Mouse (Mus musculus) forebrain, embryonic 14.5 days (tissue): ENCODE measurements around the gene Mvd. TPM values are rescaled to one million over a fixed set of nuclear protein-coding genes. Genes with fewer than 3 reads are reported as not detected.

ENCODE experiments used
- ATAC-seq: fragments of 200-750 bp; cut with Nextera tagmentation; 2 replicates; pipeline ENCODE4 v1.8.0; 2017; ENCODE audit warnings: mild to moderate bottlenecking, moderate library complexity
- DNase-seq: peaks from one replicate; pipeline ENCODE4 v3.0.0-alpha.2; 2015; ENCODE audit warnings: low spot score
- H3K27ac ChIP-seq: fragments of 300-500 bp; sonication (generic); 2 replicates; pipeline ENCODE4 v1.5.1; 2014; ENCODE audit warnings: low read depth, mild to moderate bottlenecking, control low read depth, low read length, moderate library complexity
- H3K27me3 ChIP-seq: fragments of 300-500 bp; sonication (generic); replicated peaks from 2 replicates; pipeline ENCODE4 v1.6.1; 2014; ENCODE audit warnings: low read length, control low read depth, mixed read lengths; ENCODE audit not compliant: control insufficient read depth, insufficient read depth
- H3K36me3 ChIP-seq: fragments of 300-500 bp; sonication (generic); 2 replicates; pipeline ENCODE4 v1.6.1; 2014; ENCODE audit warnings: low read length, control low read depth; ENCODE audit not compliant: control insufficient read depth, insufficient read depth
- H3K4me1 ChIP-seq: fragments of 300-500 bp; sonication (generic); 2 replicates; pipeline ENCODE4 v1.6.1; 2014; ENCODE audit warnings: antibody characterized with exemption, low read length, control low read depth; ENCODE audit not compliant: control insufficient read depth, insufficient read depth
- H3K4me2 ChIP-seq: fragments of 300-500 bp; sonication (generic); 2 replicates; pipeline ENCODE4 v1.6.1; 2014; ENCODE audit warnings: mild to moderate bottlenecking, control low read depth, low read length
- H3K4me3 ChIP-seq: fragments of 300-500 bp; sonication (generic); 2 replicates; pipeline ENCODE4 v1.5.1; 2014; ENCODE audit warnings: low read depth, low read length, control low read depth
- H3K9ac ChIP-seq: fragments of 300-500 bp; sonication (generic); 2 replicates; pipeline ENCODE4 v1.6.1; 2014; ENCODE audit warnings: mild to moderate bottlenecking, low read length, control low read depth, moderate library complexity
- H3K9me3 ChIP-seq: fragments of 300-500 bp; sonication (generic); replicated peaks from 2 replicates; pipeline ENCODE4 v1.6.1; 2016; ENCODE audit warnings: low read length, control low read depth, mixed read lengths; ENCODE audit not compliant: control insufficient read depth
- WGBS: fragments of 180-500 bp; shearing (Covaris S2); extraction: QIAGEN DNeasy Blood & Tissue Kit; methylation state at CpG from one replicate; pipeline ENCODE4 v1.1.7; 2014; 5-methylcytosine and 5-hydroxymethylcytosine counted together
- polyA plus RNA-seq: library from polyadenylated mRNA; unstranded; fragments of >200 nt; fragmentation: Nextera tagmentation; extraction: Ambion mirVana; gene quantifications from 2 replicates; pipeline ENCODE4 v1.2.1, GENCODE M21; 2014

Gene Mvd
- polyA plus RNA-seq, 1 experiment from 2014 or later = 41.8 TPM

DNA sequence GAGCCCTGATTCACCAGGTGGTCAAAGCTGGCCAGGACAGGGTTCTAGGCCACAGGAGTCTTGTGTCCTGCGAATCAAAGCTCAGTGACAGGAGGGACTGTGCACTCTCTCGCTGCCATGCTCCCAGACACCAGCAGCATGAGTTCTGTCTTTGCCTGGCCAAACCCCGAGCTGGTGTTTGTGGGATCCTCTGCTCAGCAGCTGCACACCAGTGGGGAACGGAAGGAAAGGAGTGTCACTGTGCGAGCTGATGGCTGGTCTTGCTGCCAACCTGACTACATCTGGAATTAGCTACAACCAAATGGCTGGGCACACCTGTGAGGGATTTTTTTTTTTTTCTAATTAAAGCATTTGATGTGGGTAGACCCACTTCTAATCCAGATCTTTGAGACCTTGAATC, 27.5 kb upstream of the Mvd start:
- WGBS = 86% methylated on average over 5 of the region's 5 CpGs
- Histone ChIP-seq H3K4me2 (no peak overlapping the region), H3K4me1 (peaks cover 4% of the 10 kb centered on the region; the same call in 1 of the 2 replicates), H3K9me3 (no peaks in the 10 kb centered on the region), H3K27ac (no peak overlapping the region), H3K9ac (no peak overlapping the region), H3K4me3 (no peak overlapping the region), H3K36me3 (peaks cover 44% of the 10 kb centered on the region), H3K27me3 (no peaks in the 10 kb centered on the region)
- ATAC-seq (no peak), DNase-seq (no peak)

DNA sequence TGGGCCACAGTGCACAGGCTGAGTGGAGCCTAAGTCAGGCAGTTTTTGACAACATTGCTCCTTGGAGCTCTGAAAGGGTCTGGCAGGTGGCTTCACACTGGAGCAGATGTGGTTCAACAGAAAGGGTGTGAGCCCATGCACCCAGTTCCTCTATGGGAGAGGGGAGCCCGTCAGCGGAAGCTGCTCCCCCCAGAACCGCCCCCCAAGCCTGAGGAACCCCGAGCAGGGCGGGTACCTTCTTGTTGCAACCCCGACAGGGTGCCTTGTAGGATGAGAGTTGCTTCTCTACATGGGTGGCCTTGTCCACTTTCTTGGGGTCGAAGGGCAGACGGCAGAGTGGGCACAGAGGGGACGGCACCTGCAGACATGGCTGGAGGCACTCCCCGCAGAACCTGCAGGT, 26.7 kb upstream of the Mvd start:
- DNase-seq (no peak), ATAC-seq (no peak)
- Histone ChIP-seq H3K4me3 (no peak overlapping the region), H3K4me1 (peaks cover 2% of the 10 kb centered on the region; the same call in 1 of the 2 replicates), H3K4me2 (no peak overlapping the region), H3K9me3 (no peaks in the 10 kb centered on the region), H3K27me3 (no peaks in the 10 kb centered on the region), H3K9ac (no peak overlapping the region), H3K27ac (no peak overlapping the region), H3K36me3 (peaks cover 50% of the 10 kb centered on the region)
- 87% methylated on average over 10 of the region's 10 CpGs for WGBS

DNA sequence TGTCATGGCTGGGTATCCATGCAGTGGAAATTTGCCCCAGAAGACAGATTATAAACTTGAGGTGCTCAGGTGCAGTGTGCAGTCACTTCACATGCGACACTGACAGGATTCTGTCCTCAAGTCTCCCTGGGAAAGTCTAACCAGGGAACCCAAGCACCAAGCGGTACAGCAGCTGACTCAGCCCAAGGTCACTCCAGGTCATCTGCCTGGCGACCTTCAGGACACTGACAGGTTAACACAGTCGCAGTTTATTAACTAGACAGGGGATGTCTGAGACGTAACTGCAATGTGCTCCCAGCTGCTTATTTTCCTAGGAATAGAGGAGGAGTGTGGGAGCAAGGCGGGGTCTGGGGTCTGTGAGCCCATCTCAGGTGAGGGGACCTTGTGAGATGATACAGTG, 26.2 kb upstream of the Mvd start:
- ATAC-seq (no peak), DNase-seq (no peak)
- no peak overlapping the region for H3K4me2 ChIP-seq
- H3K4me1 ChIP-seq = no peaks in the 10 kb centered on the region
- no peaks in the 10 kb centered on the region for H3K27me3 ChIP-seq
- H3K4me3 ChIP-seq = no peak overlapping the region
- WGBS = 82% methylated on average over 6 of the region's 6 CpGs
- H3K9ac ChIP-seq = no peak overlapping the region
- H3K36me3 ChIP-seq = peaks cover 50% of the 10 kb centered on the region
- H3K27ac ChIP-seq = no peak overlapping the region
- H3K9me3 ChIP-seq = no peaks in the 10 kb centered on the region

DNA sequence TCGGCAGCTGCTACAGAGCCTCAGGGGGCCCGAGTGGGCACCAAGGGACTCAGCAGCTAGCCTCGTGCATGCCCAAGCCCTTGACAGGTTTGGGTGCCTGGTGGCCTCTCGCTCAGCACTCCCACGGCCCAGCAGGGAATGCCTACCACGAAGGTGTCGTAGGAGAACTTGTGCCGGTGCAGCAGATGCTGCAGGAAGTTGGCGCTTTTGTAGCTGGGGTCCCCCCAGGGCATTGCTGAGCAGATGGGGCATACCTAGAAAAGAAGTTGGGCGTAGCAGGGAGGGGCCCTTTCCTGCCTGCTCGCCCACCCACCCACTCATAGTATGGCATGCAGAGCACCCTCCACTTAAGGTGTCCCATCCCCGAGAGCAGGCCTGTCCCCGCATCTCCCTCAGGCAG, 24.6 kb upstream of the Mvd start:
- Histone ChIP-seq H3K27me3 (0 out of 2 replicates have a peak, but pooled peaks cover 2% of the 10 kb centered on the region), H3K4me2 (no peak overlapping the region), H3K9me3 (no peaks in the 10 kb centered on the region), H3K9ac (no peak overlapping the region), H3K4me1 (no peaks in the 10 kb centered on the region), H3K4me3 (no peak overlapping the region), H3K27ac (no peak overlapping the region), H3K36me3 (peaks cover 38% of the 10 kb centered on the region)
- ATAC-seq (no peak), DNase-seq (no peak)
- 94% methylated on average over 13 of the region's 13 CpGs for WGBS

DNA sequence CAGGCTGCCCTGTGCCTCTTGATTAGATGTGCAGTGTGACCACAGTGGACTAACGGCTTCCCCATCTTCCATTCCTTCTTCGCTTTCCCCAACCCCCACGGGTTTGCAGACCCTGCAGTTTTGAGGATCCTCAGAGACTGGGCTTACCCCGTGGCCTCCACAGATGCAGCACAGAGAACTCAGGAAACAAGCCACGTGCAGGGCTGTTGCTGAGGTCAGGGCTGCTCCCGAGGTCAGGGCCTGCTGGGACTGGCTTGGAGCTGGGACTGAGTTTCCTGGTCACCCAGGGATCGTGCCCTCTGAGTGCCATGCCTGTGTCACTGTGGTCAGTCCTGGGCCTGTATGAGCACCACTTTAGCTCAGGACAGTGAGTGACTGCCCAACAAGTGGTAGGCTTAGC, 21.8 kb upstream of the Mvd start:
- ATAC-seq (no peak), DNase-seq (no peak)
- WGBS = 79% methylated on average over 7 of the region's 7 CpGs
- Histone ChIP-seq H3K4me3 (no peak overlapping the region), H3K4me1 (peaks cover 6% of the 10 kb centered on the region; the same call in 1 of the 2 replicates), H3K9ac (no peak overlapping the region), H3K27me3 (peaks cover 30% of the 10 kb centered on the region), H3K27ac (no peak overlapping the region), H3K36me3 (peaks cover 34% of the 10 kb centered on the region), H3K4me2 (no peak overlapping the region), H3K9me3 (no peaks in the 10 kb centered on the region)

DNA sequence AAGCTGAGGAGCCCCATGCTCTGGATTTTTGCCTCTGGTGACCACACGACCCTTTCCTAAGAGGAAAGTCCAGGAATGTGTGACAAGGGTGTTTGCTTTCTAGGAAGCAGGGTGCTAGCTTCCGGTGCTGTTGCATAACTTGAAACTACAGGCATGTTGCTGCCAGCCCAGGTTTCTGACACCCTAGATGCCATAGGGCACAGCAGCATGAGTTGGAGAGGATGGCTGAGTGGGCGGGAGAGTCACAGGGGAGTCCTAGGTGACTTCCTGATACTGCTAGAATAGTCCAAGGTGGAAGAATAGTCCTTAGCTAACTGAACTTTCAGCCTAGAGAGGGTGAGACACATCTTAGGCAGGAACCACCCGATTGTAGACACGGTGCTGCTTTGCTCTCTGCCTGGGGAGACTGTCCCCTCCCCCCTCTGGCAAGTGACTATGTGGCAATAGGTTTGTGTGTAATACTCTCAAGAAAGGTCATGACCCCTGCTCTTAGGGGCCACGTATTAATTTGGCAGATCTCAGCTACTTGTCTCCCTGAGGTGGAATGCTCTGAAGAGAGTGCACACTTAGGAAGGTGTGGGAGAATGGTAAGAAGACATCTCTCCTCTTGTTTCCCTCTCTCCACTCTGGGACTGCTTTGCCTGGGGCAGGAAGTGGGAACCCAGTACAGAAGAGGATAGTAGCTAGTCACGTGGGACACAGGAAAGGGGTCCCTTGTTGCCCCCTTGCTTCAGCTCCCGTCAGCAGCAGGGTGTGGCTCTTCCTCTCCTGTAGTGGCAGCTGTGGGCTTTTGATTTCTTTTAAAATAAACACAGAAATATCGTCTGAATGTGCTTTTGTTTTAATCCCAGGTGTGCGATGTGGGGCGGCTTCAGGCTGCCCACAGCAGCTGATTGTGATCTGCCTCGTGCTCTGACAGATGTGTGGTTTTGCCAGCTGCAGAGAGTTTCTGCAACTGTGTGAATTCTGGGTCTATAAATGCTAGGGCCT, 20.7 kb upstream of the Mvd start:
- peaks cover 38% of the 10 kb centered on the region for H3K27me3 ChIP-seq
- H3K9ac ChIP-seq = no peak overlapping the region
- peaks cover 6% of the 10 kb centered on the region; the same call in 1 of the 2 replicates for H3K4me1 ChIP-seq
- no peak overlapping the region for H3K4me3 ChIP-seq
- ATAC-seq = no peak
- no peaks in the 10 kb centered on the region for H3K9me3 ChIP-seq
- peaks cover 30% of the 10 kb centered on the region for H3K36me3 ChIP-seq
- DNase-seq = no peak
- 74% methylated on average over 12 of the region's 12 CpGs for WGBS
- no peak overlapping the region for H3K27ac ChIP-seq
- no peak overlapping the region for H3K4me2 ChIP-seq

DNA sequence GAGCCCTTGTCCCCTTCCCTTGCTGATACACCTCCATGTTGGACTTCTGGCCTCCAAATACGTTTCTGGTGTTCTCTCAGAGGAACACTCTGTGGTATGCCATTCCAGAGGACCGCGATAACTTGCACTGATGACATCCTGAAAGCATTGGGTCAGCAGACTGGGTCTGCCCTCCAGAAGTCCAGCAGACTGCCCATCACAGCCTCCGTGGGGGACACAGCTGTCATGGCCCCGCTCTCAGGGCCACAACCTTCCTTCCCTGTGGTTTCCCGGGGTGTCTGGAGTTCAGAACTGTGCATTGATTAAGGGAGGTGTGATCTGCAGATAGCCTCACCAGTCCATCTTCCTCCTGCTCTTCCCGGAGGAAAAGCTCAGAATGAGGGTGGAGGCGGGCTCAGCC, 19.3 kb upstream of the Mvd start:
- no peak overlapping the region for H3K27ac ChIP-seq
- no peaks in the 10 kb centered on the region for H3K9me3 ChIP-seq
- peaks cover 21% of the 10 kb centered on the region for H3K36me3 ChIP-seq
- DNase-seq (no peak), ATAC-seq (no peak)
- H3K9ac ChIP-seq = no peak overlapping the region
- H3K4me2 ChIP-seq = no peak overlapping the region
- no peak overlapping the region for H3K4me3 ChIP-seq
- WGBS = 74% methylated on average over 8 of the region's 8 CpGs
- H3K27me3 ChIP-seq = peaks cover 38% of the 10 kb centered on the region
- peaks cover 6% of the 10 kb centered on the region; the same call in 1 of the 2 replicates for H3K4me1 ChIP-seq

DNA sequence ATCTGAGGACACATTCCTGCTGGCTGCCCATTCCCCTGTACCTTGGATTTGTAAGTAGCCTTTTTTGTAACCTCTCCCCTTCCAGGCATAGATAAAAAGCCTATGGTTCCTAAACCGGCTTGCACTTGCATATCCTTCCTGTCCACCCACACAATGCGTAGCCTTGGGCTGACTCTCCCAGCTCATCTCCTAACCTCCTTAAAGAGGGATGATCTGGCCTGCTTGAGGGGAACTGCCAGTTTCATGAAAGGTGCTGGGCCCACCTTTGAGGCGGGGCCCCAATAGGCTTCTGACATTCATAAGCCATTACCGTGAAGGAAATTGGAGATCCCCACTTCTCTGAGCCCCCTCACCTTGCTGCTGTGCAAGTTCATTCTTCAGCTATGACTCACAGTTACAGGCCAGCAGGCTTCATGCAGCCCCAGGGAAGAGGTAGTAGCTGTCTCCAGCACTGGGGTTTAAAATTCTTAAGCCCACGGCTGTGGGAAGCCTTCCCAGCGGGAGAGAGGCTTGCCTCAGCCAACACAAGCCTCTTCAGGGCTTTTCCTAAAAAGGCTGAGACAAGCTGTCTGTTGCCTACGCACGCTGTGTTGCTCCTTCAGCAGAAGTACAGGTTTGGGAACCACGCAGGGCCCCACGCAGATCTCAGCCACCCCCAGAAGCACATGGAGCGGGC, 18.4 kb upstream of the Mvd start:
- Histone ChIP-seq H3K9me3 (no peaks in the 10 kb centered on the region), H3K9ac (no peak overlapping the region), H3K4me1 (peaks cover 6% of the 10 kb centered on the region; the same call in 1 of the 2 replicates), H3K4me2 (no peak overlapping the region), H3K36me3 (peaks cover 15% of the 10 kb centered on the region), H3K4me3 (no peak overlapping the region), H3K27ac (no peak overlapping the region), H3K27me3 (peaks cover 38% of the 10 kb centered on the region)
- 58% methylated on average over 11 of the region's 11 CpGs for WGBS
- ATAC-seq (no peak), DNase-seq (no peak)
